In the genomic region with DNA sequence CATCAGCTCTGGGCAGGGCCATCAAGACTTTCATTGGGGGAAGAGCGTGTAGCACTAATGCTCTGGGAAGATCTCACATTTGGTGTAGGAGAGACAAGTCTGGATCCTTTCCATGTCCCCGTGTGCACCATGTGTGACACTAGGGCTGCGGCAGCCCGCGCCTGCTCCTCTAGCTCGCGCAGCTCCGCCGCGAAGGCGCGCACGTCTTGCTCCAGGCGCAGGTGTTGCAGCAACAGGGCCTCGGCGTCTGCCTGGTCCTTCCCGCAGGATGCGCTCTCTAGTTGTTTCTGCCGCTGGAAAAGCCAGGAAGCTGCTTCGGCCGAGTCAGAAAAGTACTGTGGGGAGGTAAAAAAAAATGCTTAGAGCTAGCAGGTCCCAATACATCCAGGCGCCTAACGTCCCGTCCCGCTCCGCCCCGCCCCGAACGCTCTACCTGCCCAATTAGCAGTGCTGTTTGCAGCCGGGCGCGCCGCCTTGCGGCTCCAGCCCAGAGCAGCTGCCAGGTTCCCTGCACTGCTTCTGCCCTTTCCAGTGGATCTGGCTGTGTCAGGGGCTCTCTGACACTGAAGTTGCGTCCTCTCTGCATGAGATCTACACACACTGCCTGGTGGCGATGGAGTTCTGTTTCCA, we compare ENCODE assay signal across 7 mouse cellular contexts. TPM values are rescaled to one million over a fixed set of nuclear protein-coding genes. Genes with fewer than 3 reads are reported as not detected.
DNase-seq lines count a peak whose midpoint lies in the region; ATAC-seq lines count a peak whose summit lies in the region.

No protein-coding gene starts in this region.

- WGBS in forebrain, embryonic 15.5 days: under 1% methylated on average over 36 of the region's 36 CpGs
- WGBS in limb, embryonic 12.5 days: 2% methylated on average over 36 of the region's 36 CpGs
- 2% methylated on average over 36 of the region's 36 CpGs for WGBS in midbrain, embryonic 10.5 days
- 3% methylated on average over 36 of the region's 36 CpGs for WGBS in stomach, embryonic 14.5 days

- no peaks in the 10 kb centered on the region for H3K9me3 ChIP-seq in forebrain, embryonic 15.5 days
- H3K9me3 ChIP-seq in limb, embryonic 12.5 days: no peaks in the 10 kb centered on the region
- H3K9me3 ChIP-seq in midbrain, embryonic 10.5 days (replicated peaks): no peaks in the 10 kb centered on the region
- H3K9me3 ChIP-seq in stomach, embryonic 14.5 days (ENCODE audit: control insufficient read depth, low read depth, low read length): no peaks in the 10 kb centered on the region

- H3K36me3 ChIP-seq in forebrain, embryonic 15.5 days: no peaks in the 10 kb centered on the region
- H3K36me3 ChIP-seq in limb, embryonic 12.5 days: no peaks in the 10 kb centered on the region
- no peaks in the 10 kb centered on the region for H3K36me3 ChIP-seq in midbrain, embryonic 10.5 days
- H3K36me3 ChIP-seq in stomach, embryonic 14.5 days (ENCODE audit: control insufficient read depth, insufficient read depth, low read length): no peaks in the 10 kb centered on the region

- H3K4me1 ChIP-seq in forebrain, embryonic 15.5 days: peaks cover 8% of the 10 kb centered on the region
- peaks cover 10% of the 10 kb centered on the region; the same call in 1 of the 2 replicates for H3K4me1 ChIP-seq in limb, embryonic 12.5 days (replicated peaks)
- H3K4me1 ChIP-seq in midbrain, embryonic 10.5 days: peaks cover 13% of the 10 kb centered on the region
- H3K4me1 ChIP-seq in stomach, embryonic 14.5 days (ENCODE audit: control insufficient read depth, insufficient read depth, low read length): peaks cover 7% of the 10 kb centered on the region; the same call in 1 of the 2 replicates

- peak; percentile 53 for ATAC-seq in forebrain, embryonic 15.5 days (replicated peaks)
- peak; percentile 44; the same call in 1 of the 2 replicates for ATAC-seq in limb, embryonic 12.5 days (ENCODE audit: insufficient number of reproducible peaks, insufficient read depth, low FRiP score, low TSS enrichment, low read depth)
- peak; percentile 64; the same call in 1 of the 2 replicates for ATAC-seq in stomach, embryonic 14.5 days (ENCODE audit: insufficient number of reproducible peaks, insufficient read depth, low FRiP score, low read depth)

- peak; percentile 89 for DNase-seq in R1 (ENCODE audit: low read depth, low spot score)
- peak; percentile 58 for DNase-seq in cerebellum, adult 11-12 months
- DNase-seq in induced T-regulatory cell, adult 2 months (ENCODE audit: low read depth): peak; percentile 67
- DNase-seq in midbrain, embryonic 10.5 days (ENCODE audit: low spot score): peak; percentile 57

- H3K27me3 ChIP-seq in forebrain, embryonic 15.5 days: peaks cover 21% of the 10 kb centered on the region
- H3K27me3 ChIP-seq in limb, embryonic 12.5 days: peaks cover 38% of the 10 kb centered on the region
- peaks cover 51% of the 10 kb centered on the region for H3K27me3 ChIP-seq in midbrain, embryonic 10.5 days (ENCODE audit: low read depth, poor library complexity, severe bottlenecking)
- H3K27me3 ChIP-seq in stomach, embryonic 14.5 days (ENCODE audit: control insufficient read depth, insufficient read depth, low read length): no peaks in the 10 kb centered on the region

- no peak overlapping the region for H3K27ac ChIP-seq in forebrain, embryonic 15.5 days (replicated peaks)
- no peak overlapping the region for H3K27ac ChIP-seq in limb, embryonic 12.5 days
- no peak overlapping the region for H3K27ac ChIP-seq in midbrain, embryonic 10.5 days (replicated peaks)
- no peak overlapping the region for H3K27ac ChIP-seq in stomach, embryonic 14.5 days (ENCODE audit: low read length)

- H3K4me3 ChIP-seq in forebrain, embryonic 15.5 days: peak overlapping the region; percentile 39
- H3K4me3 ChIP-seq in limb, embryonic 12.5 days (replicated peaks): peak overlapping the region; percentile 40
- peak overlapping the region; percentile 52 for H3K4me3 ChIP-seq in midbrain, embryonic 10.5 days
- H3K4me3 ChIP-seq in stomach, embryonic 14.5 days (ENCODE audit: low read depth, low read length): peak overlapping the region; percentile 28

- H3K4me2 ChIP-seq in forebrain, embryonic 15.5 days (replicated peaks): peak overlapping the region; percentile 54
- peak overlapping the region; percentile 69 for H3K4me2 ChIP-seq in limb, embryonic 12.5 days
- H3K4me2 ChIP-seq in stomach, embryonic 14.5 days (replicated peaks; ENCODE audit: low read depth, low read length): peak overlapping the region; percentile 54

- no peak overlapping the region; the same call in 1 of the 2 replicates for H3K9ac ChIP-seq in forebrain, embryonic 15.5 days (replicated peaks)
- H3K9ac ChIP-seq in limb, embryonic 12.5 days (replicated peaks): peak overlapping the region; percentile 47
- no peak overlapping the region for H3K9ac ChIP-seq in stomach, embryonic 14.5 days (replicated peaks; ENCODE audit: low read depth, low read length)

RNA-seq across cellular contexts. Expression of gene Pla2g4b, which starts 43.0 kb away (rescaled TPM):
- 2.0 and 2.3 TPM in 2 replicates for polyA plus RNA-seq in forebrain, embryonic 15.5 days (2015; fragmentation: Nextera tagmentation; extraction: Ambion mirVana)
- polyA plus RNA-seq in limb, embryonic 12.5 days (2016; fragmentation: Nextera tagmentation; extraction: Ambion mirVana): 3.7 and 3.8 TPM in 2 replicates
- 2.4 and 2.8 TPM in 2 replicates for polyA plus RNA-seq in midbrain, embryonic 10.5 days (2016; fragmentation: Nextera tagmentation; extraction: Ambion mirVana)
- polyA plus RNA-seq in stomach, embryonic 14.5 days (2014; fragmentation: Nextera tagmentation; extraction: Ambion mirVana): 1.5 and 1.6 TPM in 2 replicates

RNA-seq across cellular contexts. Expression of gene Gm28042, which starts 48.9 kb away (rescaled TPM):
- polyA plus RNA-seq in forebrain, embryonic 15.5 days (2015; fragmentation: Nextera tagmentation; extraction: Ambion mirVana): 5.0 and 5.1 TPM in 2 replicates
- polyA plus RNA-seq in limb, embryonic 12.5 days (2016; fragmentation: Nextera tagmentation; extraction: Ambion mirVana): 4.6 and 5.0 TPM in 2 replicates
- 5.2 and 6.8 TPM in 2 replicates for polyA plus RNA-seq in midbrain, embryonic 10.5 days (2016; fragmentation: Nextera tagmentation; extraction: Ambion mirVana)
- 2.1 and 3.1 TPM in 2 replicates for polyA plus RNA-seq in stomach, embryonic 14.5 days (2014; fragmentation: Nextera tagmentation; extraction: Ambion mirVana)

RNA-seq across cellular contexts. Expression of gene Jmjd7, which starts 48.9 kb away (rescaled TPM):
- polyA plus RNA-seq in forebrain, embryonic 15.5 days (2015; fragmentation: Nextera tagmentation; extraction: Ambion mirVana): 19.1 and 19.6 TPM in 2 replicates
- polyA plus RNA-seq in limb, embryonic 12.5 days (2016; fragmentation: Nextera tagmentation; extraction: Ambion mirVana): 21.1 and 24.3 TPM in 2 replicates
- polyA plus RNA-seq in midbrain, embryonic 10.5 days (2016; fragmentation: Nextera tagmentation; extraction: Ambion mirVana): 21.2 and 27.5 TPM in 2 replicates
- 20.6 and 22.0 TPM in 2 replicates for polyA plus RNA-seq in stomach, embryonic 14.5 days (2014; fragmentation: Nextera tagmentation; extraction: Ambion mirVana)
